Mouse (Mus musculus) kidney, postnatal 25 days (tissue): ENCODE data around the gene Add3.
A peak's percentile ranks its signal among the peaks of the same experiment; 100 is the strongest.

Experiments used
- DNase-seq, 2 experiments: peaks; one replicate each; pipeline ENCODE4 v3.0.0; 2021; ENCODE audit warnings: mixed read lengths in 2 of 2

The Add3 gene

GRCm38 (mm10) chr19:53273781-53274428 lies 133.7 kb downstream of the Add3 start:
- no peak for DNase-seq

DNA sequence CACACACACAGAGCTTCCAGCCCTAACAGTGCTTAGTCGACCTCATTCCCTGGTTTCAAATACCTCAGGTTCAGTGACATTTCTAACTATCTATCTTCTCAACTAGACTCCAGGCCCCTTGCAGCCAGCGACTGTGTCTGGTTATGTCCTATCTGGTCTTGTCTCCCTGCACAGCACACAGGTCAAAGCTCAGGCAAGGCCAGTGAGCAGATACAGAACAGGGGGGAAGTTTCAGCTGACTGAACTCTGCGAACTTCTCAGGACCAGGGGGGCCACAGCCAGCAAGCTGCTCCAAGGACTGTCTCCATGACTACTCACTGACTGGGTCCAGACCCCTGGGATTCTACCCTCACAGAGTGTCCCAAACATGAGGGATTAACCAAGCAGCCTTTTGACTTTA lies 135.0 kb downstream of the Add3 start:
- DNase-seq = peak in 1 of 2 experiments; percentile 13

GRCm38 (mm10) chr19:53276902-53277707 lies 136.9 kb downstream of the Add3 start:
- no peak for DNase-seq

- DNase-seq = no peak
Measured at GRCm38 (mm10) chr19:53278491-53279415, 138.5 kb downstream of the Add3 start.

GRCm38 (mm10) chr19:53280254-53280653 lies 140.0 kb downstream of the Add3 start:
- no peak for DNase-seq

GRCm38 (mm10) chr19:53282571-53282970 lies 142.3 kb downstream of the Add3 start:
- DNase-seq = no peak

- DNase-seq = no peak
Measured at GRCm38 (mm10) chr19:53283742-53284141, 143.5 kb downstream of the Add3 start.

GRCm38 (mm10) chr19:53284268-53285208 lies 144.3 kb downstream of the Add3 start:
- peak; percentile 63 to 66 for DNase-seq

GRCm38 (mm10) chr19:53296331-53297254 lies 156.3 kb downstream of the Add3 start:
- no peak for DNase-seq
